Mouse (Mus musculus) left cerebral cortex, postnatal 36 days (tissue): ENCODE data around the gene Hoxc5. TPM values are rescaled to one million over a fixed set of nuclear protein-coding genes. Genes with fewer than 3 reads are reported as not detected.

Experiments
- DNase-seq, 2 experiments: peaks; one replicate each; pipeline ENCODE4 v3.0.0; 2021 to 2022; ENCODE audit warnings: low spot score in 2 of 2, mixed read lengths in 1 of 2
- intact Hi-C: fragments of 180-260 bp; cut with DNase I; formaldehyde crosslinking; loops from one replicate; pipeline ENCODE4 v1.15.1; 2025
- total RNA-seq, 2 experiments: library from RNA; stranded (reverse); gene quantifications; 2 replicates each; pipeline ENCODE4 v1.2.3; 2021

Gene Hoxc5
- total RNA-seq, 2 experiments from 2014 or later: not detected

- intact Hi-C loops: no loop called here
- no peak for DNase-seq
Observed at GRCm38 (mm10) chr15:103024131-103024530, 56.9 kb downstream of the Hoxc5 start.

GRCm38 (mm10) chr15:103027266-103028235 is 60.3 kb downstream of the Hoxc5 start:
- intact Hi-C loops: loop anchor here (5.0 kb wide), 1 partner anchor 60 kb away; the partner anchor contains the start of genes Hoxc10 and Hoxc5
- DNase-seq: no peak

GRCm38 (mm10) chr15:103028916-103029512 is 61.8 kb downstream of the Hoxc5 start:
- intact Hi-C loops: loop anchor here (5.0 kb wide), 1 partner anchor 62 kb away; the partner anchor contains the start of genes Hoxc10 and Hoxc5
- DNase-seq: no peak

GRCm38 (mm10) chr15:103030142-103030541 is 62.9 kb downstream of the Hoxc5 start:
- DNase-seq: no peak
- intact Hi-C loops: no loop called here

GRCm38 (mm10) chr15:103032167-103032566 is 64.9 kb downstream of the Hoxc5 start:
- intact Hi-C loops: no loop called here
- DNase-seq: no peak

- intact Hi-C loops: no loop called here
- DNase-seq: no peak
Observed at GRCm38 (mm10) chr15:103032646-103033575, 65.7 kb downstream of the Hoxc5 start.

GRCm38 (mm10) chr15:103034043-103034806 is 67.0 kb downstream of the Hoxc5 start:
- intact Hi-C loops: no loop called here
- DNase-seq: no peak

- intact Hi-C loops: no loop called here
- DNase-seq: no peak
Observed at GRCm38 (mm10) chr15:103034807-103035547, 67.7 kb downstream of the Hoxc5 start.

- intact Hi-C loops: no loop called here
- no peak for DNase-seq
Observed at GRCm38 (mm10) chr15:103035548-103035881, 68.3 kb downstream of the Hoxc5 start.

GRCm38 (mm10) chr15:103037579-103037978 is 70.3 kb downstream of the Hoxc5 start:
- DNase-seq: no peak
- intact Hi-C loops: no loop called here

- intact Hi-C loops: no loop called here
- DNase-seq: no peak
Observed at GRCm38 (mm10) chr15:103038701-103039480, 71.6 kb downstream of the Hoxc5 start.

GRCm38 (mm10) chr15:103039609-103040008 is 72.4 kb downstream of the Hoxc5 start:
- DNase-seq: no peak

GRCm38 (mm10) chr15:103040601-103041000 is 73.4 kb downstream of the Hoxc5 start:
- no peak for DNase-seq
- intact Hi-C loops: no loop called here

More at GRCm38 (mm10) chr15:103039609-103040008, 72.4 kb downstream of the Hoxc5 start:
- intact Hi-C loops: no loop called here

GRCm38 (mm10) chr15:103041613-103042012 is 74.4 kb downstream of the Hoxc5 start:
- intact Hi-C loops: no loop called here

GRCm38 (mm10) chr15:103042209-103042608 is 75.0 kb downstream of the Hoxc5 start:
- DNase-seq: no peak
- intact Hi-C loops: no loop called here

More at GRCm38 (mm10) chr15:103041613-103042012, 74.4 kb downstream of the Hoxc5 start:
- DNase-seq: no peak

- DNase-seq: no peak
- intact Hi-C loops: no loop called here
Observed at GRCm38 (mm10) chr15:103051670-103052069, 84.4 kb downstream of the Hoxc5 start.

- DNase-seq: no peak
- intact Hi-C loops: no loop called here
Observed at GRCm38 (mm10) chr15:103053210-103053609, 86.0 kb downstream of the Hoxc5 start.

GRCm38 (mm10) chr15:103056396-103056795 is 89.2 kb downstream of the Hoxc5 start:
- no peak for DNase-seq
- intact Hi-C loops: no loop called here
